Mouse (Mus musculus) heart, postnatal 10 days (tissue): ENCODE data around the gene Ripor2. TPM values are rescaled to one million over a fixed set of nuclear protein-coding genes. Genes with fewer than 3 reads are reported as not detected.

Experiments used
- DNase-seq, 2 experiments: peaks; one replicate each; pipeline ENCODE4 v3.0.0; 2021
- intact Hi-C: fragments of 180-260 bp; cut with DNase I; formaldehyde crosslinking; loops from one replicate; pipeline ENCODE4 v1.15.1; 2025
- total RNA-seq, 2 experiments: library from RNA; stranded (reverse); gene quantifications; 2 replicates each; pipeline ENCODE4 v1.2.3; 2021

Gene Ripor2
- total RNA-seq, 2 experiments from 2014 or later, result 13.0 to 16.3 TPM

DNA sequence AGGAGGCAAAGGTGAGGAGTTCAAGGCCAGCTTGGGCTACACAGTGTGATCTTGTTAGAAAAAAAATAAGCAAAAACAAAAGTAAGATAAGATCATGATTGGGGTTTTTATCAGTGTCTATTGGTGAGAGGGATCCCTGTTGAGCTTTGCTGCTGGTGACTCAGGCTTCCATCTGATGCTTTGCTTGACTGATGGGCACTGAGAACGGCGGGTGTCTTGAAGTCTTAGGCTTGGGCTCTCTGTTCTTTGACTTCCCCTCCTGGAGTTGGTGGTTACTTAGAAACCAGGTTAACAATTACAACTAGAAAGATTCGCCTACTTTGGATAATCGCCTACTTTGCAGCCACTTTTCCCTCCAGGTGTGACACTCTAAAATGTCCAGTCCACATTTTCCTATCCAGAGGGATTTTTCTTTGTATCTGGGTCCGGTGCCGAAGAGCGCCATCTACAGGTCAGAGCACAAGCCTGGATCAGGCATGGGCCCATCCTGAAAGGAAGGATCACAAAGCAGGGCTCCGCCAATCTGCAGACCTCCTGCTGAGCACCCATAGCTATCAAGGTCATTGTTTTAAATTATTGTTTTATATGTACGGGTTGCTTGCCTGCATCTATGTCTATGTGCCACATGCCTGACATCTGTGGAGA, 34.1 kb downstream of the Ripor2 start:
- DNase-seq, result peak; percentile 37 to 58
- intact Hi-C loops, result no loop called here

DNA sequence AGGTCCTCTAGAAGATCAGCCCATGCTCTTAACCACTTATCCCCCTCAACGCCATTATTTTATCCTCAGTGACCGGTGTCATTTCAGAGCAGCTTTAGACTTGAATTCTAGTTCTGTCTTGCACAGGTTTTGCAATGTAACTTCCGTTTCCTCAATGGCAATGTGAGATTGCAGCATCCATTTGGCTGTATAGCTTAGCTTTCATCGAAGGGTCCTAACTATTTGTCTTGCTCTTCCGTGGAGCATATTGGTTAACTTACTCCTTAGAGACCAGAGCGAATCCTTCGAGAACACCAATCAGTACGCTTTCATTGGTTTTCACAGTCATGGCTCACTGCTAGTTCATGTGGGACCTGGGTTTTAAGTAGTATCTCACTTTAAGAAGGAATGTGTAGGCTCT, 34.7 kb downstream of the Ripor2 start:
- DNase-seq, result no peak
- intact Hi-C loops, result no loop called here

DNA sequence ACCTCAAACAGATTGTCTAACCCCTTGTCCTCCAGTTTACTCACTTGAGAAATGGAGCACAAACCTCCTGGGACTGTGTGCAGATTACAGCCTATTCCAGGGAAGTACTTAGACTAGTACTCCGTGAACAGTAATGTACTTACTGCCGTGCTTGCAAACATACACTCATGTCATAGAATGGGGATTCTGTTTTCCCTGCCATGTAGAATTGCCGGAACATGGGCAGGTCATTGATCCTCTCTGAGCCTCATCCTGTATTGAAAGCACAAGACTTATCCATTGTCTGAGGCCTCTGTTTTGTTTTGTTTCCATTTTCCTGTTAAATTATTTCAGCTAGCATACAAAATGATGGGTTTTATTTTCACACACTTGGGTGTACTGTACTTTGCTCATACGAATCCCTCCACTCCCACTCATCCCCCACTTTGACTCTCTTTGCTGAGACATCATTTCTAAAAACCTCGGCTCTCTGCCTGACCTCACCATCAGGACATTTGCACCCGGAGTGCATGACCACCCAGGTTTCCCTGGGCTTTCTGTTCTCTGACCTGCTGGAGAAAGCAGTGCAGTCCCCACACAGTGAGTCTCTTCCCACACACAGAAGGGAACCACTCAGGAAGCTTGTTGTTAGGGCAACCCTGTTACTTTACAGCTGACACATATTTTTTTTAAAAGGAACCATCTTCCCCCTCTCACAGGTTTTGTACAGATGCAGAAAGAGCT, 35.2 kb downstream of the Ripor2 start:
- intact Hi-C loops, result no loop called here
- DNase-seq, result no peak

DNA sequence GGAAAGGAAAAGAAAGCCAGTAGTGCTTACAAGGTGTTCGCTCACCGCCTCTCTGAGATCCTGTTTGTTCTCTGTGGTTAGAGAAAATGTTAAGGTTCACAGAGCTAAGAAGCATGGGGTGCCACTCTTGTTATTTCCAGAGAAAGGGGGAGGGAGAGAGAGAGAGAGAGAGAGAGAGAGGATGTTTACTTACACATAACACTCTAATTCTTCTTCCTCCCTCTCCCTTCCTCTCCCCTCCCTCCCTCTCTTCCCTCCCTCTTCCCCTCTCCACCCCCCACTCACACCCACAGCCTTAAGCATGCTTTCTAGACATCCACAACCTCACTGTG, 35.8 kb downstream of the Ripor2 start:
- intact Hi-C loops, result no loop called here
- no peak for DNase-seq

DNA sequence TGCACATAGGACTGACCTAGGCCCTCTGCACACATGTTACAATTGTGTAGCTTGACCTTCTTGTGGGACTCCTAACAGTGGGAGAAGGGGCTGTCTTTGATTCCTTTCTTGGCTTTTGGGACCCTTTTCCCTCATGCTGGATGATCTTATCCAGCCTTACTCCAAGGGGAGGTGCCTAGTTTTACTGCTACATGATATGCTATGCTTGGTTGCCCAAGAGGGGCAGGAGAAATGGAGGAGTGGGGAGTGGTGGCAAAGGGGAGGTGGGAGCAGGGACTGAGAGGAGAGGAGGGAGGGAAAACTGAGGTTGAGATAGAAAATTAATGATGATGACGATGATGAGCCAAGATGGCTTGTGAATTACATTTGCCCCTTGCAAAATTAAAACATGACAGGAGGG, 37.7 kb downstream of the Ripor2 start:
- intact Hi-C loops, result no loop called here
- DNase-seq, result no peak

DNA sequence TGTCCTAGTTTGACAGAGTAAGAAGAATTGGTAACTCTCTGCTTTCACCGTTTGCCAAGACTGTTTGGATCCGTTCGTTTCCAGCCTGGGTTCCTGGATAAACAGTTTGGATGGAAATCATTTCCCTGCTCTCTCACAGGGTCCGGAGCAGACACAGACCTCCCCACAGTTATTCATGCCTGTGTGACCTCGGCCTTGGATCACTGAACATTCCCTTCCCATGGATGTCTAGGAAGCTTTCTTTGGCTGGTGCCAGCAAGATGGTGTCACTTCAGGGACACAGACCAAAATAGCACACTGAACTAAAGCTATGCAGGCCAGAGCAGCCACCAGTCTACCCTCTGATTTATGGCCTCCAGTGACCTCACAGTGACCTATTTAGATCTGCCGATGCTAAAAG, 38.5 kb downstream of the Ripor2 start:
- peak; percentile 78 to 83 for DNase-seq
- intact Hi-C loops, result no loop called here

DNA sequence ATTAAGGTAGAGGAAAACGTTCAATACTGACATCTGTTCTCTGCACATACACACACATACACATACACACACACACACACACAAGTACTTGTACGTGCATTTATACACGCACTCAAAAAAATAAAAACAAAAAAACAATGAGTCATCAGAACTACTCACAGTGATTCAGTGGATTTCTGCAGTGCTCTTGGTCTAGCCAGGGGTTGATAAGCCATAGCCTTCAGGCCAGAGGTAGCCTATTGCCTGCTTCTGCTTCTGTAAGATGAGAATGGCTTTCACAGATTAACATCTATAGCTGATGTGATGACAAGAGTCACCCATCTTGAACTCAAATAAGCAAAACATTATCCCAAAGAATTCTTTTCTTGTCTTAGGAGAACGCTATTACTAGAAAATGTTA, 41.6 kb downstream of the Ripor2 start:
- no peak for DNase-seq
- intact Hi-C loops, result no loop called here

DNA sequence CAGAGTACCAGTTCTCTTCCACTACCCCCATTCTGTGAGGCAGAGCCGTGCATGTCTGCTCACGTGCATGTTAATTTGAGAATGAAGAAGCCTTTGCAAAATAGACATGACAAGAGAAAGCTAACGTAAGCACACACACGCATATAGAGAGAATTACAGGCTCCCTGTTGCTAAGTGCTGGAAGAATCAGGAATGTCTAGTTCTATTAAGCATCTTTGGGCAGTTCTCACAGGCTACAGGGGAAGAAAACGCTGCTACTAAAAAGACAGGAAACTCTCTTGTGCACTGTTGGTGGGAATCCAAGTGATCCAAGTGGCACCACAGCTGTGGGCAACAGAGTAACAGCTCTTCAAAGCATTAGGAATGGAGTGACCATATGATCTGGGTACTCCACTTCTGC, 43.1 kb downstream of the Ripor2 start:
- no peak for DNase-seq
- intact Hi-C loops, result no loop called here

DNA sequence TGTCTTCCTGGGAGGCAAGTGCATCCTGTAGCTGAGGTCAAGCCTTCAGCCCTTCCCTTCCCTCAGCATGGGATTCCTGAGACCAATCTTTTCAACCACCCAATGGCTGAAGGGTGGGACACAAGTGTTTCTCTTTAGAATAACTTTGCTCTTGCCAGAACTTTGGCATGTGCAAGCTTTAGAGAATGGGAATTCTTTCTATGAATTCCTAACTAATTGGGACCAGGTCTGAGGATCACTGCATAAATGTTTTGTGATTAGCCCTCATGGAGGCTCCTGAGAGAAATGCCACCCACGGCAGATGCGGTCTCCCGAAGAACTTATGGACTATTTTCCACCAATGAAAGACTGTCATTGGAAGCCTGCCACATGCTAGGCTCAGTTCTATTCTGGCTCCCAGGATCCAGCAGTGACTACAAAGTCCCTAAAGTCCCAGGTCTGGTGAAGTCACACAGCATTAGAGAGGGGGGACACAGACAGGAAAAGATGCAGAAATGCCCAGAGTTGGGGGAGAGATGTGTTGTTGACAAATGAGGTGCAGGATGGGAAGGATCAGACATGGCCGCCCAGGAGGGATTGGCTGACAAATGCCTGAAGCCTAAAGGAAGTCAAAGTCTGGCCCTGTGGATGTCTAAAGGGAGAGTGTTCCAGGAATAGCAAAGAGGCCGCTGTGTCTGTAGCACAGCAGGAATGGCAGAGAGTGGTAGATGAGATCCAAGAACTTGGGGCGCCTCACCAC, 44.9 kb downstream of the Ripor2 start:
- no peak for DNase-seq
- intact Hi-C loops, result no loop called here

DNA sequence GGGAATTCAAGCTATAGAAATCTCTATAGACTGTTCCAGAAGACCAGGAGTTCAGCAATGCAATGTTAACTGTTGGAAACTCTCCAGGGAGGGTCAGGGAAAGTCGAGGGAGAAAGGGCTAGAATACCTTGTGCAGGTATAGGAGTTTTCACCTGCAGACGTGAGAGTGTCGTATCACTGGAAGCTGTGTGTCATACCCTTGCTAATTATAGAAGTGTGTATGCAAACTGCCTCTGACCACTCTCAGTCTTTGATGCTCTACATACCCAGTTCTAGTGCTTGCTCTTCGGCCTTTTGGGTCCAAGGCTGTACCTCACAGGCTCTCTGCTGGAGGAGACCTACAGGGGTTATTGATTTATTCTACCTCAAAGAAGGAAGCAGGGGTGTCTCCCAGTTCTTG, 46.2 kb downstream of the Ripor2 start:
- intact Hi-C loops, result no loop called here
- DNase-seq, result no peak

DNA sequence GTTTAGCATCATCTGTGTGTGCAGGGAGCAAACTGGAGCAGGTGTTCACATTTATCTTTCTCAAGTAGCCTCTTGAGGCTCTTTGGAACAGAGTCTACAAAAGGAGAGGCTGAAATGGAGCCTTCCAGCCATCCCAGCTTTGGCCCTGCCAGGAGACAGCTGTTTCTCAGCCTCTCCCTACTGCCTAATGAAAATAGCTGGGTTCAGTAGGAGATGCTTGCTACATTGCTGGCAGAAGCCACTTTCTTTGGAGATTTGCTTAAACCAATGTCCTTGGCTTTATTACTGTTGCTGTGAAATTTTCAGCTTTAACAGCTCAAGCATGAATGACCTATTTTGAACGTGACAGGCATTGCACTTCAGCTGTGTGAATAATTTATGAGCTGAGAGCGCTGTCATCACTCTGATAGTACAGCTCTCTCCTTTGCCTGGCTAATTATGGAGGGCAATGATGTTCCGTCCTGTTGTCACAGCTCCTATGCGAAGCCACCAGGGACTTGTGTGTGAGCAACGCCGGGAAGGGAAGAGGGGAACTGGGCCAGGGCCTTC, 47.2 kb downstream of the Ripor2 start:
- peak; percentile 63 to 73 for DNase-seq
- intact Hi-C loops, result no loop called here

DNA sequence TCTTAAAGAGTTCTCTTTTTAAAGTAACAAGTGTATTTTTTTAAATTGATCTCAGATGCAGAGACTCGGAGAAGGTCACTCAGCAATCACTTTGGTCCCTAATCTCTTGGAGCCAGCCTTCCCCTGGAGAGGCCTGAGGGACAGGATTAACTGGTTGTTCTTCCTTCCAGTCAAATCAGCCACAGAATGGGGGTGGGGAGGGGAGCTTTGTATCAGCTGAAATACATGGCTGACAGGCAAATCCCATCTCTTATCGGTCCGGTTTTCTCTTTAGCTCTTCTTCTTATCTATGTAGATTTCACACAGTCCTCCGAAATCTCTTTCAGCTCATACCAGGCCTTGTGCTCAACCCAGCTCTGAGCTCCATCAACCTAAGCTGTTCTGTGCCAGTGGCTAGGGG, 48.4 kb downstream of the Ripor2 start:
- intact Hi-C loops, result no loop called here
- DNase-seq, result no peak

DNA sequence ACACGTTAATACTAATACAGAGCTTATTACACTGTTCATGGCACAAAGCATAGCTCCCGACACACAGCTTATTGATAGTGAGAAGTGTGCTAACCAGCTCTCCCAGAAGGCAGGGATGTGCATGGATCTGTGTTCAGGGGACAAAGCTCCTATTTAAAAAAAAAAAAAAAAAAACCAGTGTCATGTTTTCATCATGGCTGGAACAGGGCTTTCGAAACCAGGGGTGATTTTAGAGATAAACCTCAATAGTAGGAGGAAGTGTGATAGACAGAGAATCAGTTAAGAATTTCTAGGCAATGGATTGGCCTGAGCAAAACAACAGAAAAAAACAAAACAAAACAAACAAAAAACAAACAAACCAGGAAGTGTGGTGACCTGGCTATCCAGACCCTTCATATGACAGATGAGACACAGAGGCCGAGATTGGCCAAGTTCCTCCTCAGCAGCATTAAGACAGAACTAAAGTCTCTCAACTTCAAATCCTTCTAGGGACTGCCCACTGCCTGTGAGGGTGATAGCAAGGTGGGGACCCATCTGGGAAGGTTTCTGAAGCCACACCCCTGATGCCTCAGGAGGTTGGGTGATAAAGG, 51.1 kb downstream of the Ripor2 start:
- DNase-seq, result no peak
- intact Hi-C loops, result no loop called here

DNA sequence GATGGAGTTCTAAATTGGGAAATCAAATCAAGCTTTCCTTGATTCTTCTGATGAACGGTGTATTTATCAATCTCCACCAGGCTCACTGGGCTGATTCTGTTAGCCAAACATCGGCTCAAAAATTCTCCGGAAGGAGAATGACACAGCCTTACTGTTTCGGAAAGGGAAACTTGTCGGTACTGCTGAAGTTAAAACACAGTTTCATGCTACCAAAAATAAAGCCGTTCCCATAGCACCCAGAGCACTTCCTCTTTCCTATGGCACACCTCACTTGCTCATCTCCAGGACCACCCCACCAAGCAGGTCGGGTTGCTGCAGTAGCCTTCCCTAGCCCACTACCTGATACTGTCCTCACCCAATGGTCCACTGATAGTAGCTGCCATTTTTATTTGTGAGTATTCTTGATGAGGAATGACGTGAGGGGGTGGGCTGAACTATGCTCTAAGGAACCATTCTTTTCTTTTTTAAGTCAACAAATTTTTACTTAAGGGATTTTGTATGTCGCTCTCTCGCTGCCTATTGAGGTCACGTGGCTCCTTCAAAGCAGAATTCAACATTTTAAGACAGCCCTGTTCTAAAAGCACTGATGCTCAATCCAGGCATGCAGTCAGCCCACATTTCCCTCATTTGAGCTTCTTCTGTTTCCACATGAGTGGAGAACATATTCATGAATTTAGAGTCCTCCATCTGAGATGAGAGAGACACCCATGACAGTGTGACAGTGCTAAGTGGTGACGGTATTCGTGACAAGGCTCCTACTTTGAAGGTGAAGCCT, 52.5 kb downstream of the Ripor2 start:
- intact Hi-C loops, result no loop called here
- no peak for DNase-seq

DNA sequence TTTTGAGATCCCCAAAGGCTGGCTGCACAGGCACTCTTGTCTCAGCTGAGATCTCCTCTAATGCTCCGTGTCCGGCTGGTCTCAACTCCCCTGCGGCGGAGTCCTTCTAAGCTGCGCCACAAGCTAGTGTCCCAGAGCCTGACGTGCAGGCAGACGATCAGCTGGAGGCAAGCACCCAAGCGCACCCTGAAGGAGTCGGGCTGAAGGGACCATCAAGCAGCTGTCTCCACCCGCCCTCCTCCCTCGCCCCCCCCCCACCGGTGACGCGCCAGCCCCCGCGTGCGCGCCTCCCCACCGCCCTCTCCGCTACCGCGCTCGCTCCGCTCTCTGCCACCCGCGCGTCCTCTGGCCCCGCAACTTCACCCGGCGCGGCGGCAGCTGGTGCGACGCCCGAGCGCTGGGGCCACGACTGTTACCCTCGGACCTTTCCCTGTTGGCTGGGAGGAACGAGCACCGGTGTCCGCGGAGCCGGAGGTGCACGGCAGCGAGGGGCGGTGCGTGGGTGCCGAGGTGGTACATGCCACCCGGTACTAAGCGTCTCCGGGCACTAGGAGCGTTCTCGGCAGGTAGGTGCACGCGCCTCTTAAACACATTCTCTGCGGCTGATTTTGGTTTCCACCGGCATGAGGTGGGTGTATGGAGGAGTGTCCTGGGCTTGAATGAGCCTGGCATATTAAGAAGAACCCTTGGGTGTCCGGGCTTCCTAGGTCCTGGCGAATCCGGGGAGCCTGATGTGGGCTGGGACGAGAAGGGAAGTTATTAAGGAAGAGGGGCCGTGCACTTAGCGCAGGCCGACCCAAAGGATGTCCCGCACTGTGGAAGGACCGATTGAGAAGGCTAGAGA, 56.6 kb downstream of the Ripor2 start:
- intact Hi-C loops, result no loop called here
- peak; percentile 61 to 62 for DNase-seq

DNA sequence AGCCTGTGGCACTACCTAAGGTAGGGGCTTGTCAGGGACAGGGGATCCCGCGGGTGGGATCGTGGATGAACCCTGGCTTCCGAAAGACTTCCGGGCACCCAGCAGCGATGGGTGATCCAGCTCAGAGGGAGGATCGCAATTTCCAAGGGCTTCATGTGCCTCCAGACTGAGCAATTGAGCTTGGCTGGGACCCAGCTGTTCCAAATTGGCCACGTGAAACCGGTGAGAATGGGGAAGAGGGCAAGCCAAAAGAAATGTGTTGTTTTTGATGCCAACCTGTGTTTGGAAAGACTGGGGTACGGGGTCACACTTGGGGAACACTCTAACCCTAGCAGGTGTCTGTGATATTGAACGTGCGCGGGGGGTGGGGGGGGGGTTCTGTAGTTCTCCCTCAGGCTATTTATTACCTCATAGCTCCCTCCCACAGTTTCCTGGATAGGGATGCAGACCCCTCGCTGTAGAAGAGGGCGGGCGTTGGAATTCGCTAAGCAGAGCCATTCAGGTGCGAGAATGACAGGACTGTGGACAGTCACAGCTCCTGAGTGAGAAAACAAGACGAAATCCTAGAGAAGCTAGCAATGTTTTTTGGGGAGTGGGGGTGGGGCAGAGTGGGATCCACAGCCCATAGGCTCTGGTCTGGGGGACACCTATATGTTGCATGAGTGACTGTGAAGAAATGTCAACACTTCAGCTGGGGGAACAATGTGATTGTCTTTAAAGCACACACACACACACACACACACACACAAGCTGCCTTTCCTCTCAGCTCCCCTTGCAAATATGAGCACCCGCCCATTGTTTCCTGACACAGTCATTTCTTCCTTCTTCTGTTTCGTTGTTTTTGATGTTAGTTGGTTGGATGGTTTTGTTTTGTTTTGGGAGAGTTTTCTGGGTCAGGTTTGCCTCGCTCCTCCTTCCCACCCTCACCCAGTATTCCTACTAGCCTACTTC, 57.5 kb downstream of the Ripor2 start:
- DNase-seq, result peak; percentile 35 to 51

DNA sequence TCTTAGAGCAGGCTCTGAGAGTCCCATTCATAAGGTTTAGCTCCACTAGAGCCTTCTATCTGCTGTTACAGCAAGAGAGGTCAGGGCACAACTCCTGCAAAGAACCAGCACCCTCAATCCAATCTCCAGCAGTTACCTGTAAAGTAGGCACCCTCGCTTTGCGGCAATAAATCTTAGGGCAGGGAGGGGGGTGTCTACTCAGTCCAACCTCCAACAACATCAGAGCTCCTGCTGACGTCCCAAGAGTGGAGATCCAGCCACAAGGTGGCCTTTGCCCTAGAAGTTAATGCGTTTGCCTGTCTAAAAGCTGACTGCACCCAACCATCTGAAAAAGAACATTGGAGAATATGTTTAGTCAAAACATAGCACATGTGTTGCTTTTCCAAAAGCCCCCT, 58.2 kb downstream of the Ripor2 start:
- no peak for DNase-seq
- intact Hi-C loops, result loop anchor here (5.0 kb wide), 1 partner anchor 68 kb away; no protein-coding TSS in a partner anchor

More for the DNA sequence above, 57.5 kb downstream of the Ripor2 start:
- intact Hi-C loops, result loop anchor here (5.0 kb wide), 1 partner anchor 67 kb away; no protein-coding TSS in a partner anchor

DNA sequence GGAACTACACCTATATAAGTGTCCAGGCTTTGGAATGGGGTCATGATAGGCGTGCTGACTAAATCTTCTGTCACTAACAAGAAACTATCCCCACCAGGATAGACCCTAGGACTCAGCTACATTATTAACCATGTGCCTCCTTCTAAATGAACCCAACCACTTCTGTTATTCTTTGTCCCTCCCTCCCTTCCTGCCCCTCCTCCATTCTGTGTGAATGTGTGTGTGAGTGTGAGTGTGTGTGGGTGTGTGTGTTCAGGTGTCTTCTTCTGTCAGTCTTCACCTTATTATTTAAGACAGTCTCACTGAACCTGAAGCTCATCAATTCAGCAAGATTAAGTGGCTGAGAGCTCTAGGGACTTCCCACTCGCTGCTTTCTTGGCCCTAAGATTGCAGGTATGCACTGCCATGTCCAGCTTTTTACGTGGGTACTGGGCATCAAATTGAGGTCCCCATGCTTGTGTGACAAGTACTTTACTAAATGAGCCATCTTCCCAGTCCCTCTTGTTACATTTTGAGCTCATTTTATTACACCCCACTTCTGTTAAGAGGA, 58.9 kb downstream of the Ripor2 start:
- intact Hi-C loops, result loop anchor here (5.0 kb wide), 1 partner anchor 69 kb away; no protein-coding TSS in a partner anchor
- DNase-seq, result no peak
